Mouse (Mus musculus): ENCODE data around the gene Foxj1. TPM values are rescaled to one million over a fixed set of nuclear protein-coding genes. Genes with fewer than 3 reads are reported as not detected.
A peak's percentile ranks its signal among the peaks of the same experiment; 100 is the strongest.

Foxj1 gene
- polyA plus RNA-seq, 1 experiment from 2014 or later: 0.39 TPM

DNA sequence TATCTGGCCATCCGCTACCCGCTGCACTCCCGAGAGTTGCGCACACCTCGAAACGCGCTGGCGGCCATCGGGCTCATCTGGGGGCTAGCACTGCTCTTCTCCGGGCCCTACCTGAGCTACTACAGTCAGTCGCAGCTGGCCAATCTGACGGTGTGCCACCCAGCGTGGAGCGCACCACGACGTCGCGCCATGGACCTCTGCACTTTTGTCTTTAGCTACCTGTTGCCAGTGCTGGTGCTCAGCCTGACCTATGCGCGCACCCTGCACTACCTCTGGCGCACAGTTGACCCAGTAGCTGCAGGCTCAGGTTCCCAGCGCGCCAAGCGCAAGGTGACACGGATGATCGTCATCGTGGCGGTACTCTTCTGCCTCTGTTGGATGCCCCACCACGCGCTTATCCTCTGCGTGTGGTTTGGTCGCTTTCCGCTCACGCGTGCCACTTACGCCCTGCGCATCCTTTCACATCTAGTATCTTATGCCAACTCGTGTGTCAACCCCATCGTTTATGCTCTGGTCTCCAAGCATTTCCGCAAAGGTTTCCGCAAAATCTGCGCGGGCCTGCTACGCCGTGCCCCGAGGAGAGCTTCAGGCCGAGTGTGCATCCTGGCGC is 52.2 kb downstream of the Foxj1 start:
- Histone ChIP-seq H3K4me2 (ENCODE audit: low read depth, low read length) (no peak overlapping the region), H3K4me3 (replicated peaks; ENCODE audit: low read length) (no peak overlapping the region), H3K27ac (ENCODE audit: low read length) (no peak overlapping the region), H3K27me3 (ENCODE audit: control insufficient read depth, insufficient read depth, low read length) (peaks cover 53% of the 10 kb centered on the region), H3K9me3 (replicated peaks; ENCODE audit: control insufficient read depth, low read length) (no peaks in the 10 kb centered on the region), H3K36me3 (ENCODE audit: control insufficient read depth, insufficient read depth, low read length) (no peaks in the 10 kb centered on the region), H3K4me1 (ENCODE audit: control insufficient read depth, insufficient read depth, low read length) (peaks cover 20% of the 10 kb centered on the region), H3K9ac (ENCODE audit: low read length) (no peak overlapping the region)
- 8% methylated on average over 48 of the region's 48 CpGs for WGBS
- no peak for ATAC-seq (ENCODE audit: insufficient read depth, low FRiP score)

DNA sequence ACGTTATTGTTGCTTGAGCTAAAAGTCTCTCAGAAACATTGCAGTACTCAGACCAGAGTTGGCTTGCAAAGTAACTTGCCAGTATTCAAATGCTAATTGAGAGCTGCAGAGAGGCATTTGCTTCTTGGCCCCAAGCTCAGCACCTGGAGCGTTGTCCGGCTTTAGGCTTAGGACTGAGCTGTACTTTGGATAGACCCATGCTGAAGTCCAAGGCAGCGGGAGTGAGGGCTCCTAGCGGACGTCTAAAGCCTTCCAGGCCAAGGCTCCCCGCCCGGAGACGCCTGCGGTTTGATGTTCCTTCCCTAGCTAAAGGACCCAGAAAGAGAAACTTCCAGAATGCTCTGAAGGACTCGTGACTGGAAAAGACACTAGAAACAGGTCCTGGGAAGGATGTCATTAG is 53.1 kb downstream of the Foxj1 start:
- Histone ChIP-seq H3K27me3 (ENCODE audit: control insufficient read depth, insufficient read depth, low read length) (peaks cover 53% of the 10 kb centered on the region), H3K9me3 (replicated peaks; ENCODE audit: control insufficient read depth, low read length) (no peaks in the 10 kb centered on the region), H3K4me3 (replicated peaks; ENCODE audit: low read length) (no peak overlapping the region), H3K36me3 (ENCODE audit: control insufficient read depth, insufficient read depth, low read length) (no peaks in the 10 kb centered on the region), H3K4me2 (ENCODE audit: low read depth, low read length) (no peak overlapping the region), H3K27ac (ENCODE audit: low read length) (no peak overlapping the region), H3K4me1 (ENCODE audit: control insufficient read depth, insufficient read depth, low read length) (peaks cover 15% of the 10 kb centered on the region), H3K9ac (ENCODE audit: low read length) (no peak overlapping the region)
- 3% methylated on average over 11 of the region's 11 CpGs for WGBS
- no peak for ATAC-seq (ENCODE audit: insufficient read depth, low FRiP score)

DNA sequence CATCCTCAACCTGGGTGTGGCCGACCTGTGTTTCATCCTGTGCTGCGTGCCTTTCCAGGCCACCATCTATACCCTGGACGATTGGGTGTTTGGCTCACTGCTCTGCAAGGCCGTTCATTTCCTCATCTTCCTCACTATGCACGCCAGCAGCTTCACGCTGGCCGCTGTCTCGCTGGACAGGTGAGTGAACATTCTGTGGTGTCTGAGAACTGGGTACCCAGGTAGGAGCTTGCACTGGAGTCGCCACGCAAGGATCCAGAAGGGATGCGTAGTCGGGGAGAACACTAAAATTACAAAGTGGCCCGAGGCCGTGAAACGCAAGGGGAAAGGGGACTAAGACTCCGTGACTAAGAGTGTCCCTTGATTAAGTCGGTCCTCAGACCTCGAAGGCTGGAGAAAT is 53.5 kb downstream of the Foxj1 start:
- Histone ChIP-seq H3K9me3 (replicated peaks; ENCODE audit: control insufficient read depth, low read length) (no peaks in the 10 kb centered on the region), H3K27ac (ENCODE audit: low read length) (no peak overlapping the region), H3K9ac (ENCODE audit: low read length) (peak overlapping the region; percentile 62), H3K4me1 (ENCODE audit: control insufficient read depth, insufficient read depth, low read length) (peaks cover 14% of the 10 kb centered on the region), H3K36me3 (ENCODE audit: control insufficient read depth, insufficient read depth, low read length) (no peaks in the 10 kb centered on the region), H3K27me3 (ENCODE audit: control insufficient read depth, insufficient read depth, low read length) (peaks cover 53% of the 10 kb centered on the region), H3K4me2 (ENCODE audit: low read depth, low read length) (peak overlapping the region; percentile 55), H3K4me3 (replicated peaks; ENCODE audit: low read length) (peak overlapping the region; percentile 39)
- no peak for ATAC-seq (ENCODE audit: insufficient read depth, low FRiP score)
- 4% methylated on average over 18 of the region's 18 CpGs for WGBS

- H3K4me2 ChIP-seq (ENCODE audit: low read depth, low read length): peak within 1 kb of the TSS; percentile 55
- peaks cover 14% of the 10 kb centered on the region for H3K4me1 ChIP-seq (ENCODE audit: control insufficient read depth, insufficient read depth, low read length)
- no peak within 1 kb of the TSS for H3K27ac ChIP-seq (ENCODE audit: low read length)
- H3K27me3 ChIP-seq (ENCODE audit: control insufficient read depth, insufficient read depth, low read length): peaks cover 53% of the 10 kb centered on the region
- ATAC-seq (ENCODE audit: insufficient read depth, low FRiP score): no peak
- WGBS: 6% methylated on average over 48 of the region's 48 CpGs
- H3K9ac ChIP-seq (ENCODE audit: low read length): peak within 1 kb of the TSS; percentile 62
- H3K4me3 ChIP-seq (replicated peaks; ENCODE audit: low read length): peak within 1 kb of the TSS; percentile 39
- no peaks in the 10 kb centered on the region for H3K9me3 ChIP-seq (replicated peaks; ENCODE audit: control insufficient read depth, low read length)
- no peaks in the 10 kb centered on the region for H3K36me3 ChIP-seq (ENCODE audit: control insufficient read depth, insufficient read depth, low read length)
Observed at GRCm38 (mm10) chr11:116280751-116281663, 54.2 kb downstream of the Foxj1 start, which contains the start of gene Galr2. Gene Galr2, plus strand, starts transcription at chr11:116280939.

Other genes starting within 250 kb of the Foxj1 start
- gene Wbp2, start 248.4 kb downstream of the Foxj1 start, polyA plus RNA-seq (2015; fragmentation: Nextera tagmentation; extraction: Ambion mirVana): 81.8 and 98.6 TPM in 2 replicates
- 22.7 and 23.1 TPM in 2 replicates for gene Trim47, start 208.2 kb downstream of the Foxj1 start, polyA plus RNA-seq (2015; fragmentation: Nextera tagmentation; extraction: Ambion mirVana)
- 6.2 and 8.0 TPM in 2 replicates for gene Trim65, start 204.3 kb downstream of the Foxj1 start, polyA plus RNA-seq (2015; fragmentation: Nextera tagmentation; extraction: Ambion mirVana)
- gene Mrpl38, start 196.5 kb downstream of the Foxj1 start, polyA plus RNA-seq (2015; fragmentation: Nextera tagmentation; extraction: Ambion mirVana): 83.5 and 87.0 TPM in 2 replicates
- gene Fbf1, start 167.2 kb downstream of the Foxj1 start, polyA plus RNA-seq (2015; fragmentation: Nextera tagmentation; extraction: Ambion mirVana): 28.0 and 31.4 TPM in 2 replicates
- 74.7 and 78.2 TPM in 2 replicates for gene Ten1, start 136.5 kb downstream of the Foxj1 start, polyA plus RNA-seq (2015; fragmentation: Nextera tagmentation; extraction: Ambion mirVana)
- gene Acox1, start 136.4 kb downstream of the Foxj1 start, polyA plus RNA-seq (2015; fragmentation: Nextera tagmentation; extraction: Ambion mirVana): 50.8 and 61.0 TPM in 2 replicates
- gene Evpl, start 97.3 kb downstream of the Foxj1 start, polyA plus RNA-seq (2015; fragmentation: Nextera tagmentation; extraction: Ambion mirVana): 19.2 and 23.5 TPM in 2 replicates
- gene Srp68, start 61.2 kb downstream of the Foxj1 start, polyA plus RNA-seq (2015; fragmentation: Nextera tagmentation; extraction: Ambion mirVana): 85.5 and 89.4 TPM in 2 replicates
- gene Galr2, start 54.5 kb downstream of the Foxj1 start, polyA plus RNA-seq (2015; fragmentation: Nextera tagmentation; extraction: Ambion mirVana): 0.26 and 0.45 TPM in 2 replicates
- 56.8 and 58.4 TPM in 2 replicates for gene Exoc7, start 28.2 kb downstream of the Foxj1 start, polyA plus RNA-seq (2015; fragmentation: Nextera tagmentation; extraction: Ambion mirVana)
- 5.2 TPM in 2 replicates for gene Rnf157, start 77.6 kb upstream of the Foxj1 start, polyA plus RNA-seq (2015; fragmentation: Nextera tagmentation; extraction: Ambion mirVana)
- gene Ubald2, start 98.7 kb upstream of the Foxj1 start, polyA plus RNA-seq (2015; fragmentation: Nextera tagmentation; extraction: Ambion mirVana): 30.2 and 34.8 TPM in 2 replicates
- 0.20 and 0.53 TPM in 2 replicates for gene Qrich2, start 130.8 kb upstream of the Foxj1 start, polyA plus RNA-seq (2015; fragmentation: Nextera tagmentation; extraction: Ambion mirVana)
- 190 and 195 TPM in 2 replicates for gene Prpsap1, start 158.8 kb upstream of the Foxj1 start, polyA plus RNA-seq (2015; fragmentation: Nextera tagmentation; extraction: Ambion mirVana)
- 12.4 and 15.3 TPM in 2 replicates for gene Sphk1, start 195.5 kb upstream of the Foxj1 start, polyA plus RNA-seq (2015; fragmentation: Nextera tagmentation; extraction: Ambion mirVana)
- gene Ube2o, start 246.0 kb upstream of the Foxj1 start, polyA plus RNA-seq (2015; fragmentation: Nextera tagmentation; extraction: Ambion mirVana): 4.8 and 5.1 TPM in 2 replicates

Data from stomach, embryonic 16.5 days (tissue).